Mouse (Mus musculus) kidney, postnatal 14 days (tissue): ENCODE measurements around the gene Stk39.

Source experiments
- DNase-seq: peaks from one replicate; pipeline ENCODE4 v3.0.0; 2022; ENCODE audit warnings: mixed read lengths

Gene Stk39

DNA sequence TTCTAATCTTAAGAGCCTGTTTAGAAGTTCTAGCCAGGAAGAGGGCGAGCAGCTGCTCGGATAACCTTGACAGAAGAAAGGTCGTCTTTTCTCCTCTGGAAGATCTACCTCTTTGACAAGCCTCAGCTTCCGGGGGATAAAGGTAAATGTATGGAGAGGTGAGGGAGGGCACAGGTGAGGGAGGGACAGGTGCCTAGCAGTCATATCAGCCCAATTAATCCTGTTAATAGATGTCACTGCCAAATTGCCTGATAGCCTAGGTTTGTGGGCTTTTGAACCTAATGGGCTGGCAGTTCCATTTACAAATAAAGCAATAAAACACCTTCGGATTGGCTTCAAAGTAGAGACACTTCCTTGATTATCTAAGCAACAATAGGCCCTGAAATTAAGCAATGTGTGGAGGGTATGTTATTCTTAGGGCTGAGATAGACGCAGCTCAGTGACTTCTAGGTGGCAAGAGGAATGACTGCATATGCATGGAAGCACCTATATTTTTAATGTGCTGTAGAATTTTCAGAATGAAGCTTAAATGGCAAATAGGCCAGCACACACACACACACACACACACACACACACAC, 14.5 kb downstream of the Stk39 start:
- DNase-seq = no peak

DNA sequence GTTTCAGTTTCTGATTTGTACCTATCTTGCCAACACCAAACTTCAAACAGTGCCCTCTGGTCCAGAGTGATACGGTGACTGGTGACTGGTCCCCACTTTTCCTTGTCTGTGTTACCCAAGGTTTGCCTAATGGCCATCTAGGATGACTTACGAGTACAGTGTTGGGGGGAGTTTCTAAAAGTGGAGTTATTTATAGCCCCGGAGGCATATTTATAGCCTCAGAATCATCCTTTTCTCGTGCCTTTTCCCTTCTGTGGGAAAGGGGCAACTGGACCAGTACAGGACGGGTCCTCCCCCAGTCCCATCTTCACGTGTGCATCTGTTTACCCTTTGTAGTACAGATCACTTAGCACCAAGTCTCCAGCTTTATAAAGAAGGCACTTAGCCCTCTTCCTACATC, 15.2 kb downstream of the Stk39 start:
- DNase-seq = no peak

DNA sequence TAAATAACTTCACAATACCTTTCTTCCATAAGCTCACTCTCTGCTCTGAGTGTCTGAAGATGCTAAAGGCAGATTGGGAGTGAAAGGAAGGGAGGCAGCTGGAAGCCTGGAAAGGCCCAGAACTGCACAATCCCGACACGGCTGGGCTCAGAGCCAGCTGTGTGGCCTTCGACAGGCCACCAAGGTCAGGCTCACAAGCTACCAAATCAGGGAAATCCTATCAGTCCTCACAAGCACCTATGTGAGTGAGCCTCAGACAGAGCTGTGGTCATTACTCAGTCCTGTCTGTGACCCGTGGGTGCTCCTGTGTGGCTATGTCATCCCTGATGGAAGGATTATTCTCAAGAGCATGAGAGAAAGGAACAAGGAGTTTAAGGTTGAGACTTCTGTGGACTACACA, 19.7 kb downstream of the Stk39 start:
- no peak for DNase-seq

DNA sequence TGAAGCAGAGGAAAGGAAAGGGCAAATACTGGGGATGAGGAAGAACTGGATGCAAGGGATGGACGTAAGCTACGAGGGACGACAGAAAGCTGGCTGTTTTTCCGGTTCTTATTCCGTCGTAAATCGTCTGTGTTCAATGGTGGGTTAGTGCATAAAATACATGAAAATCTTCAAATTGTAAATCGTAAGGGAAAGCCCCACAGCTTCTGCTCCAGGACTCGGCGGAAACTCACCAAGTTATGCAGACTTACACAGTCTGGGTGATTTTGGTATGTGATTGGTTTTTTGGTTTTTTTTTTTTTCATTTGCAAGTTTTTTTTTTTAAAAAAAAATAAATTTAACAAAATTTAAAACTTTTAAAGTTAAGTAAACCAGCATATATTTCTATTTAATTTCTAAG, 24.0 kb downstream of the Stk39 start:
- DNase-seq = no peak

DNA sequence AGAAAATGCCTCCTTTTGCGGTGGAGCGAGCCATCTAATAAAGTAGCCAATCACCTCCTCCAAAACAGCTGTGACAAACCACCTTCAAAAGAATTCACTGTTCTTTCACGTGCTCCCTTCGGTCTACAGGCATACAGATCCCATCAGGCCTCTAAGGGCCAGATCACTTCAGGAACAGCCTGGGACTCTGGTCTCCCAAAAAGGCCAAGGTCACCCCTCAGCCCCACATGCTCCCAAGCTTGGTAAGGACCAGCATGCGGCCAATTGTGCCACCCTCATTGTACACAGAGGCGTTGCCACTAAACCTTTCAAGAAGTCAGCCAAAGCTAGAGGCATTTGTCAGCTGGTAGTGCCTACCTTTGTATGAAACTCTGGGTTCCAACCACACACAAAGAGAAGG, 28.9 kb downstream of the Stk39 start:
- no peak for DNase-seq

DNA sequence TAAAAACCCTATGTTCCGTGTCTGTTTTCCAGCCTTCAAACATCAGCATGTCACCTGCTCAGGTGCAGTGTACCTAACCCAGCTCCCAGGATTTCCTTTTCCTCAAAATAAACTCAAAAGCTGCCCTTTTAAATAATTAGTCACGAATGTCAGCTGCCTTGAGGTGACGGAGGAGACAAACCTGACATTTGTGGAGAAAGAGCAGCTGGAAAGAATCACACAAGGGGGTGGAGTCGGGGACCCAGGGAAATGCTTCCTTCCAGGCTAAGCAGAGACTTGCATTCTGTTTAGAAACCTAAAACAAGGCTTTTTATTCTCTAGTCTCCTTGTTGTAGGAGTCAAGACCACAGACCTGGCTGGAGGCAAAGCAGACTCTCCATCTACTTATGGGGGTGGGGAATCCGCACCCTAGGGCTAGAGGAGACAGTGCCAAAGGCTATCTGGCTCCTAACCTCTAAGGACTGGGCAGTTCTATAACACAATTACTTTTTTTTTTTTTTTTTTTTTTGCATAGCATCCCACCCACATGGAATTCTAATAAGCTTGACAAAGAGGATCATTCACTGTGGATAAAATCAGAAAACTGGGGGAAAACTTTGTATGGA, 29.9 kb downstream of the Stk39 start:
- DNase-seq = no peak

DNA sequence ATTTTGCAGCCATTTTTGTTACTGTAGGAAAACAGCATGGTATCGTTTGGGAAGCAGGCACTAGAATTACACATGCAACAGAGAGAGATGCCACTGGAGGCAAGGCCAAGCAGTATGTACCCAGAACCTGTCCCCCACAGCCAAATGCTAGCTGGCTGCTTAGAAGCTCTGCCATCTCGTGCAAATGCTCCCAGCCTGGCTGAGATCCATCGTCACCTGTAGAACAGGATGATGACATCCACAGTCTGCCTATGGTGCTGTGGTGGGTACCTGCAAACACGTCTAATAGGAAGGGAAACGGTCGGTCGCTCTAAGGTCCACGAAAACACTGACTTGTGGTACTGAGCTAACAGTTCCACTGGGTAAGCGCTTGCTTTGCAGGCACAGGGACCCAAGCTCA, 32.5 kb downstream of the Stk39 start:
- DNase-seq = no peak

DNA sequence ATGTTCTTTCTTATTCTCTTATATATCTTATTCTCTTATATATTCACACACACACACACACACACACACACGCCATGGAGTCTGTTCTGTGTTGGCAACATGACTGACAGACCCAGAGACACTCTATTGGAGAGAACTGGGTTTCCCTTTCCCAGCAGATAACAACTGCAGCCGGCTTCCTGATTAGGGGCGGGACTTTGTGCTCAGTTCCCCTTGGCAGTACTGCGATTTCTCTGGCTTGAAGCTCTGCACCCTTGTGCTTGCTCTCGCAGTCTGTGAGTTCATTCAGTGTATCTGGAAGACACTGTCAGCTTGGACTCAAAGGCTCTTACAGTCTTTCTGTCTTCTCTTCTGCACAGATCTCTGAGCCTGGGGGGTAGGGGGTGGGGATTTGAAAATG, 34.1 kb downstream of the Stk39 start:
- no peak for DNase-seq

DNA sequence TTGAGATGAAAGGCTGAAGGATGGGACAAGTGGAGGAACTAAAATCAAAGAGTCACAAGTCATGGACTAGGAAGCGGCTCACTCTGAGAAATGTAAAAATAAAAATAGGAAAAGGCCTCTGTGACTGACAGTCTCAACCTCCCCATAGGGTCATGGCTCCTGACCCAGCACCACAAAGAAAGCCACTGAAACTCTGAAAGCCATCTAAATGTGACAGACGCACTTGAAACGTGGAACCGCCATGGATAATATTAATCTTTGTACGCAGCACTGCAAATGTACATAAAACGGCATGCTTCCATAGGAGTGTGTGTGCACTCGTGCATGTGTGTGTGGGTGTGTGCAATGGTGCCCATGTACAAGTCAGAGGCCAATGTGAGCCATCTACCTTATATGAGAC, 34.9 kb downstream of the Stk39 start:
- DNase-seq = no peak

DNA sequence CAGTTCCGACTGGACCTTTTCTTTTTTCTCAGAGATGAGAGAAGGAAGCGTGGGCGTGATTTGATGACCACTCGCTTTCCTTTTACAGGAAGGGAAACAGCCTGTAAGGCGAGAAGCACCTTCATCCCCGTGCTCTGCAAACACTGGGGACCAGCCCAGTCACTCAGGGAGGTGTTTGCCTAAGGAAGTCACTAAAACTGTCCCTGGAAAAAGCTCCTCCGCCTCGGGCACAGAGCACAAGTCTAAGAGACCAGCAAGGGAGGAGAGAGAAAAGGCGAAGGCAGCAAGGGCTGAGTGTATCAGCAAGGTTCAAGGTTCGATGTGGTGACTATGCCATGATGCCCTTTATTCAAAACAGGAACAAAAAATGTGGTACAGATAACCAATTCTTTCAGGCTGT, 35.8 kb downstream of the Stk39 start:
- DNase-seq = no peak

DNA sequence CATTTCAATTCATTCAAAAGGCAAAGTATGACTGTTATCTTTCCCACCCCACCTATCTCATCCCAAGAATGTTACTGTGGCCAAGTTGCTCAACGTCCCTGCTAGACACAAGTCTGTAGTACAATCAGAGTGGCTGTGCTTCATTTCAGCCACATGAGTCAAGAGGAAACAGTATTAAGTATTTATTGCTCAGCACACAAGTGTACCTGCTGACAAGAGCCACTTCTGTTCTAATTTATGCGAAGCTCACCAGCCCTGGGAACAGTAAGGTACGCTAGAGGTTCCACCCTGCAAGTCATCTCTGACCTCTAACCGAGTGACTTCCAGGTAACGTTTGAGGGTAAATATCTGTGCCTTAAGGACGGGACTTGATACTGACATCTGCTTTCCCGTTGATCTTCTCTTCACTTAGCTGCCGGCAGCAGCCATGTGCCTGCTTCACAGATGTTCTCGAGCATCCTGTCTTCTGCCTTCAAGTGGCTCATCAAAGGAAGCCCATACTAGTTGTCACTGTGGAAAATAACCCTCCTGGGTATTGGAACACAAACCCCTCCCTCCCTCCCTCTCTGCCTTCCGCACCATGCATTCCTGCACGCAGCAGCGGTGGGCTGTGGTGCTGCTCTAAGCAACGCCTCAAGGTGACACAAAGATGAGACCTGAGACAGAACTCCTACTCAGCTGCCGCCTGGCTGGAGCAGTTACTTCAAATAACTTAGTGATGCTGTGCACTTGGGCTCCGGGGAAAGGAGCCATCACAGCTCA, 36.4 kb downstream of the Stk39 start:
- no peak for DNase-seq

DNA sequence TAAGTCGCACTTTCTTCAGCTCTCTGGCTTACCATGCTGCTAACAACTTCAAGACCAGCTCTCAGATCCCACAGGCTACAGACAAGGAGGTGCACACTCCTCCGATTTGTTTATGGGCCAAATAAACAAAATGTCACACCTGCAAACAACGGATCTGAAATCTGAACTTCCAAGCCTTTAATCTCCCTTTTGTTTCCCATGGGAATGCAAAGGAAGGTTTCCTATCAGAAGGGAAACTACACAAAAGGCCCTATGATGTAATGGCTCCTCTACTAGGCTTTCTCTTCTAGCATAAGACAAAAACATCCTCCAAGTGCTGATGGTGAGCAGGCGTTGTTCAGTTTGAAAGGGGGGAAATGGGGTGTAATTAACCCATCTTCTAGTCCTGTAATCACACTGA, 37.1 kb downstream of the Stk39 start:
- no peak for DNase-seq

DNA sequence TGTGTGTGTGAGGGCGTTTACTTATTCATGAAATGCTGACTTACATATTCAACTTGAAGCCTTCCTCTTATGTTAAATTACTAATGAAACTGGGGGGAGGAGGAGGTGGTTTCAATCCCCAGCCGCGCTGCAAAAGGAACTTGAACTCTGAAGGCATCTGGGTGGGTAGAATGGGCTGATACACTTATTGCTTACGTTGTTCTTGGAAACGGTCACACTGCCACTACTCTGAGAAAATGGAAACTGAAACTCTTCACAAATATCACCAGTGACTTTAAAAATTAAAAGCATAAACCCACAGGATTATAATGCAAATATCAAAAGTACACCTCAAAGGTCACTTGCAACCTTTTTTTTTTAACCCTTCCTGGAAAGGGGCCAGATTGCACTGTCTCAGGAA, 37.5 kb downstream of the Stk39 start:
- DNase-seq = no peak

DNA sequence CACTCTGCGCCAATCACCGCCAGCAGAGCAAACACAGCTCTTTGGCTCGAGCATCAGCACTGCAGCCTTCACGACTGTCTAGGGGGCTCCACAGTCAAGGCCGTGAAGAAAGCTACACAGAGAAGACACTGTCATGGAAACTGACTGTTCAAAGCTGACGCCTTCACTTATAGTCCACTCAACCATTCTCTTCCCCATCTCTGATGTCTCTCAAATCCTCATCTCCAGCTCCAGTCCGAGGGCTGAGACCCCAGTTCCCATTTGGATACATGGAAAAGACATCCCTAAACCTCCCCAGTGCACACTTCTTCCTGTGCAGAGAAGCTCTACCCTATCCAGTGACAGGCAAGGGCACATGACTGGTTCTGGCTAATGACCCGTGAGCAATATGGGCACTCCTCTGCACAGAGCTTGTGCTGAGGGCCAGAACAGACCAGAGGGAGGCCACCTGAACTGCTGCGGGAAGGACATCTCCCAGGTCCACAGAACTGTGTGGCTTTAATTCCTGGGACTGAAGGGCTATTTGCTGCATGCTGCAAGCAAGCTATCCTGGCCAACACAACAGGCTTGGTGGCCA, 38.2 kb downstream of the Stk39 start:
- no peak for DNase-seq

DNA sequence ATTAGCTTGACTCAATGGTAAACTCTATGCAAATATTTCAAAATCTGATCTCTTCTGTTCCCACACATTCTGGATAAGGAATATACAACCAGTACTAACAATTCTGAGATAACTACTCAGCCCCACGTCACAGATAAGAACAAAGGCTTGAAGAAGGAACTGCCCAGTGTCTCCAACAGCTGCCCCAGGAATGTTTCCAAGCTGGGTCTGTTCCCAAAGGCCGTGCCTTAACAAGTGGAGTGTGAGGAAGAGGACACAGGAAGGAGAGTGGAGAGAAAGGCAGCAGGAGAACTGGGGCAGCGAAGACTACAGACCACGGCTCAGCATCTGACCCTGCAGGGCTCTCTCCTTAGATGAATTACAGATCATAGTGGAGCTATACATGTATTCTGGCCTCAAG, 39.2 kb downstream of the Stk39 start:
- no peak for DNase-seq

DNA sequence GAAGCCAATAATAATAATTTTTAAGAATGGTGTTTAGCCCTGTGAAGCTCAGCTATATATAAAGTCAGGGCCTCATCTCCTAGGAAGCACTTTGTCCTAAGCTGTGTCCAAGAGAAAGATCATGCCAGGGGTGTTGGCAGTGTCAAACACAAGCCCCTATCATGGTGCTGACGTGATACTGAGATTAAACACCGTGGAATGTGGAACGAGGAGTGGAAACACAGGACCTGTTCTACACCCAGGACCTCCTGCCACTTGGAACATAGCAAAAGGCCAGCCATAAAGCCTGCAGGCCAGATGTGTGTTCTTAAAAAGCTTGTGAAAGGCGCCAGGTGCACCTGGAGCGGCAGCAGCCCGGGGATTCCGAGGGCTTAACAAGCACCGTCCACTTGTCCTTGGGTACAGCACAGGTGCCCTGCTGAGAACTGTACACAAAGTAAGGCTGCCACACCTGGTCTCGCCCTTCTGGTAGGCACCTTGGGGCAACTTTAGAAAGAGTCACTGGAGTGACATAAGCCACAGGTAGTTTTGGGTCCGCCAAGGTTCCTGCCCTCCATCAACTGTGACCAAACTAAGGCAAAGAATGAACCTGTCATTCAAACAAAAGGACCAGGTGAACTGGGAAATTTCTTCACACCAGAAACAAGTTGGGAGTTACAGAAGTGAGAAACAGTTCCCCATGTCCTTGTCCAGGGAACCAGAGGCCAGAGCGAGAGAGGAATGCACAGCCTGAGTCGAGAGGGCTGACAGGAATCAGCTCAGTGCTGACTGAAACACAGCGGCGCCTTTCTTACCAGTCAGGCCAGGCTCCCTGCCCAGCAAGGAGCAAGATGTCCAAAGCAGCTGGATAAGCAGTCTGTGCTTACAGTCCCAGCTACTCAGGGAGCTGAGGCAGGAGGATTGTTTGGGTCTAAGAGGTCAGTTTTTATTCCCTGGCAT, 40.8 kb downstream of the Stk39 start:
- DNase-seq = no peak

DNA sequence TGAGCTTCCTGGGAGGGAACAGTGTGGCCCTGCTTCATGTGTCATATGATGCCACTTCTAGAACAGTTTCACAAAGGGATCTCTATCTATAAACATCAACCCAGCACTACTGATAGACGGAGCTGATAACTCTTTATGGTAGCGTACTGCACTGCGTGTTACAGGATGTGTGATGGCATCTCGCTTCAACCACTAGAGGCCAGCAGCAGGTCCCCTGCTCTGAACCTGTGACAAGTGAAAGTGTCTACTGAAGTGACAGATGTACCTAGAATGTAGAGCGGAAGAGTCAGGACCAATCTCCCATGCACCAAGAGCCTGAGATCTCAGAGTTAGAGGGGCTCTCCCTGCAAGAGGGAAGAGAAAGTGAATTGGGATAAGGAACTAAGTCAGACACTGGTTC, 41.6 kb downstream of the Stk39 start:
- DNase-seq = no peak

DNA sequence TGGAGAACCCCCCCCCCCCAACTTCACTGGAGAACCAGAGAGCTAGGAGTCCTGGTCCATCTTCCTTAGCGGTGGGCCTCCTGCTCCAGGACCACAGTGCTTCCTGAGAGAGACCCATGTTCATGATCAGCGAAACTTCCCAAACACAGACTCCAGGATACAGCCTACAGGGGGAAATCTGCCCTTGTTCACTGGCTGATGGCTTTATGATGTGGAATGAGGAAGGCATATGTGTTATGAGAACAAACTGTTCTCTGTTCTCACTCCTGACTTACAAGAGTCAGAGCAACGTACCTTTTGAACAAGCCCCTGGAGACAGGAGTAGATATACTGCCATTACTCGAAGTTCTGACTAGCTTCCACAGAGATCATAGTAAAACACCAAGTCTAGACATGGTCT, 42.6 kb downstream of the Stk39 start:
- DNase-seq = no peak

DNA sequence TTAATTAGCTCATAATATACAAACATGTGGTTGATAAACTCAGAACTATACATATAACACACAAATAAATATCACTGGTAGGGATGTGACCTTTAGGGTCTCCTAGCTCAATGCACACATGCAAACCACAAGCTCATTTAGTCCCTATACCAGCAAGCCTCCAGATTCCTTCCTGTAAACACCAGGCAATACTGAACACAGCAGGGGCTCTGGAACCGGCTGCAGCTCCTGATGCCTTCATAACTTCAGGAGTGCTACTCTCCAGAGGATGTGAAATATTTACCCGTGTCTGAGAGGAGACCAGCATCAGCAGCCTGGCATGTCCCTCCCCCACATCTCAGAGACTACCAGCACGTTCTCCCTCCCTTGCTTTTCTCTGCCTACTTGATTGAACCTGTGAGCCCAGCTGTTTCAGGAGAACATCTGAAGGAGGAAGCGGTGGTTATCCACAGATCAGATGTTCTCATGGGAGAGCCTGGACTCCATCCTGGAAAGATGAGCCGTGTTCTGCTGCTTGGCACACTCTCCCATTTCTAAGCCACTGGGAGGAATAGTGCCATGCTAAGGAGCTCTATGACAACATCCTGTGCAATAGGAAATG, 45.0 kb downstream of the Stk39 start:
- DNase-seq = no peak

DNA sequence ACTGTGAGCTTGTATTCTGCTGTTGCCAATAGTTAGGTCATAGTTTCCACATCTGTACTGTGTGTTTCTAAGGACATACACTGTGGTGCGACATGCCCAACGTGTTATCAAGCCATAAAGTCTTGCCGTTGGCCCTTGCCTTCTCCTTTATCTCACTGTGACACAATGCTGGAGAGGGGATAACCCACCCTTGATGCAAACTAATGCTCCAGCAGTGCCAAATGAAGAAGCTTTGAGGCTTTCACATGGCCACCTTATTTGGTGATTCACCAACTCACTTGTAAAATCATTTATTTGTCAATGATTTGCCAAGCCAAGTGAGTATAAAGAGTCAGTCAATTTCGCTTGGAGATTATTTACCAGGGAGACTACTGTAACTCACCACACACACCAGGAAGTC, 46.0 kb downstream of the Stk39 start:
- no peak for DNase-seq

DNA sequence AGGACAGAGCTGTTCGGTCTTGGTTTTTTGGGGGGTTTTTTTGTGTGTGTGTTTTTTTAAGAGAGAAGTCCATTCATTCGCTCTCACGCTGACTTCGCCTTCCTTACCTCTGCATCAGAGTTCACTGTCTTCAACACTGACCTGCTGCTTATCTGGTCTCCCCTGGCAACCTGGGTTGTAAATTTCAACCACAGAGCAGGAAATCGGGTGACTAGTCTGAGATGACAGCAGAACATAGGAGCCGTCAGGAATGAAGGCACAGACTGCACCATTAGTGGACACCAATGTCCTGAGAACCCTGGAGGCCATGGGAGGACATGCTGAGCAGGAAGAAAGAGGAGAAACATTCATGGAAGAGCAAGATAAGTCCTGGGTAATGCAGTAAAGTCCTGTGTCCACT, 51.1 kb downstream of the Stk39 start:
- no peak for DNase-seq

DNA sequence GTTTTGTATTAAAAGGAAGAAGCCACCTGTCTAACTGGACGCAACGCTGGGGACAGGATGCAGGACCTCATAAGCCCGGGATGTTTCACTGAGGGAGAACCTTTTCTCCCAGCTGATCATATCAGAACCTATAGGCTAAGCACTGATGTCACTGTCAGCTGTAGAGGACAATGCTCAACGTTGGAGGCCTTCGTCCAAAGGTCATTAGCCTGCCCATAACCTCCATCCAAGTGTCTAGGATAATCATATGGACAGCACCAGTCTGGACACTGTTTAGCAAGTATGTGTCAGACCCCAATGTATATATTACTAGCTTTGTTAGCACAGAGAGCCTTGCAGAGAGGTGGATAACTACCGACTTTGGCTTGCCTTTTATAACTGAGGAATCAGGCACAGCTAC, 51.8 kb downstream of the Stk39 start:
- DNase-seq = no peak

DNA sequence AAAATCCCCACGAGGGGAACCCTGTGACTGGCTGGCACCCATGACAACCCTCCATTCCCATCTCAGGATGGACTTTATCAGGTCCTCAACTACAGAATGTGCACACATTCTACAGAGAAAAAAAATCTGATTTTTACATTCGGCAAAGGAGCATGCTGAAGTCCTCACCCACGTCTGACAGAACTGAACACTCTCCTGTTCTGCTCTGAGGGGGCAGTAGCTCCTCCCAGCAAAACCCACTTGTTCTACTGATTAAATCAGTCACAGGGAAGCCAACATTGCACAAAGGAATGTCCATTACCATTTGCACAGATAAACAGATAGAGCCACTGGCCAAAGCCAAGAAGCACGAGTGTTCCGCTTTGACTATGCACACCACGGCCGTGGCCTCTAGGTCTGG, 52.3 kb downstream of the Stk39 start:
- no peak for DNase-seq
